Mouse (Mus musculus) embryonic facial prominence, embryonic 12.5 days (tissue): ENCODE measurements around the gene Vmn1r121. TPM values are rescaled to one million over a fixed set of nuclear protein-coding genes. Genes with fewer than 3 reads are reported as not detected.
"Not testable (repeated sequence)": the region's sequence is repeated elsewhere in the genome, so short reads cannot be mapped to it uniquely, and the experiment has no call there.

ENCODE experiments used
- ATAC-seq: fragments of 200-750 bp; cut with Nextera tagmentation; 2 replicates; pipeline ENCODE4 v1.8.0; 2017; ENCODE audit not compliant: insufficient number of reproducible peaks, insufficient read depth, low FRiP score, low TSS enrichment
- H3K27ac ChIP-seq: fragments of 300-500 bp; sonication (generic); 2 replicates; pipeline ENCODE4 v1.5.1; 2016; ENCODE audit warnings: mild to moderate bottlenecking
- H3K27me3 ChIP-seq: fragments of 300-500 bp; sonication (generic); 2 replicates; pipeline ENCODE4 v1.6.1; 2016; ENCODE audit warnings: mild to moderate bottlenecking, moderate library complexity
- H3K36me3 ChIP-seq: fragments of 300-500 bp; sonication (generic); 2 replicates; pipeline ENCODE4 v1.6.1; 2016; ENCODE audit warnings: mild to moderate bottlenecking
- H3K4me1 ChIP-seq: fragments of 300-500 bp; sonication (generic); 2 replicates; pipeline ENCODE4 v1.6.1; 2016
- H3K4me2 ChIP-seq: fragments of 300-500 bp; sonication (generic); replicated peaks from 2 replicates; pipeline ENCODE4 v1.6.1; 2016; ENCODE audit warnings: mild to moderate bottlenecking, moderate library complexity
- H3K4me3 ChIP-seq: fragments of 300-500 bp; sonication (generic); 2 replicates; pipeline ENCODE4 v1.5.1; 2016; ENCODE audit warnings: mild to moderate bottlenecking
- H3K9ac ChIP-seq: fragments of 300-500 bp; sonication (generic); 2 replicates; pipeline ENCODE4 v1.6.1; 2016; ENCODE audit warnings: mild to moderate bottlenecking, moderate library complexity
- H3K9me3 ChIP-seq: fragments of 300-500 bp; sonication (generic); 2 replicates; pipeline ENCODE4 v1.6.1; 2016; ENCODE audit warnings: mild to moderate bottlenecking, moderate library complexity
- WGBS: fragments of 180-500 bp; shearing (Covaris S2); methylation state at CpG from one replicate; pipeline ENCODE4 v1.1.7; 2016; 5-methylcytosine and 5-hydroxymethylcytosine counted together
- polyA plus RNA-seq: library from polyadenylated mRNA; unstranded; fragments of >200 nt; fragmentation: Nextera tagmentation; extraction: Ambion mirVana; gene quantifications from 2 replicates; pipeline ENCODE4 v1.2.1, GENCODE M21; 2016

The Vmn1r121 gene
- polyA plus RNA-seq, result not detected in 2 replicates

DNA sequence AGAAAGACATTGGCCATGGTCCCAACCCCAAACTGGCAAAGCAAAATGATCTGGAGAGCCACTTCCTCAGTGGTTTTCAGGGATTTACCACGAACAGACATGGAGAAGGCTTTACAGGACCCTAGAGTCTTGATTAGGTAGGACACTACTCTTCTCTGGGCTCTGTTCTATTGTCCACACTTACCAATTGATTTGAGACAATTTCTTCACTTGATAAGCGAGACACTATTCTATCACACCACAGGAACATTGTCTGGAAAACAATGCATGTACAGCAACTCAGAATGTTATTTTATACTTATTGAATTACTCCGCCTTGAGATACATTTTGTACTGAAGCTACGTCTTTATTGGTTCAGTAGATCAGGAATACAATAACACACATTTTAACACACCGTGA, at the start of gene Vmn1r121:
Gene Vmn1r121, minus strand, starts transcription at position 101 of the 400 bp plus-strand sequence.
- not testable (repeated sequence) for H3K27me3 ChIP-seq, H3K9me3 ChIP-seq, H3K4me1 ChIP-seq, H3K27ac ChIP-seq, H3K4me3 ChIP-seq, H3K4me2 ChIP-seq, H3K36me3 ChIP-seq, H3K9ac ChIP-seq, ATAC-seq
- 78% methylated on average over 5 of the region's 5 CpGs for WGBS

DNA sequence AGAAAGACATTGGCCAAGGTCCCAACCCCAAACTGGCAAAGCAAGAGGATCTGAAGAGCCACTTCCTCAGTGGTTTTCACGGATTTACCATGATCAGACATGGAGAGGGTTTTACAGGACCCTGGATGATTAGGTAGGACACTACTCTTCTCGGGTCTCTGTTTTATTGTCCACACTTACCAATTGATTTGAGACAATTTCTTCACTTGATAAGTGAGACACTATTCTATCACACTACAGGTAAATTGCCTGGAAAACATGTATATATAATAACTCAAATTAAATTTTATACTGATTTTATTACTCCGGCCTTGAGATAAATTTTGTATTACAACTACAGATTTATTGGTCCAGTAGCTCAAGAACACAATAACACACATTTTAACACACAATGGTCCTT, 35.7 kb upstream of the Vmn1r121 start, which contains the start of gene Vmn1r122:
Gene Vmn1r122, minus strand, starts transcription at position 101 of the 400 bp plus-strand sequence.
- not testable (repeated sequence) for H3K9ac ChIP-seq, H3K4me2 ChIP-seq, H3K4me3 ChIP-seq, H3K9me3 ChIP-seq, H3K4me1 ChIP-seq, H3K36me3 ChIP-seq, H3K27me3 ChIP-seq, ATAC-seq, H3K27ac ChIP-seq
- 64% methylated on average over 3 of the region's 3 CpGs for WGBS

DNA sequence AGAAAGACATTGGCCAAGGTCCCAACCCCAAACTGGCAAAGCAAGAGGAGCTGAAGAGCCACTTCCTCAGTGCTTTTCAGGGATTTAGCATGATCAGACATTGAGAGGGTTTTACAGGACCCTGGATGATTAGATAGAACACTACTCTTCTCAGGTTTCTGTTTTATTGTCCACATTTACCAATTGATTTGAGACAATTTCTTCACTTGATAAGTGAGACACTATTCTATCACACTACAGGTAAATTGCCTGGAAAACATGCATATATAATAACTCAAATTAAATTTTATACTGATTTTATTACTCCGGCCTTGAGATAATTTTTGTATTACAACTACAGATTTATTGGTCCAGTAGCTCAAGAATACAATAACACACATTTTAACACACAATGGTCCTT, 44.6 kb downstream of the Vmn1r121 start, which contains the start of gene Vmn1r120:
Gene Vmn1r120, minus strand, starts transcription at position 101 of the 400 bp plus-strand sequence.
- H3K27ac ChIP-seq, ATAC-seq, H3K4me1 ChIP-seq, H3K4me3 ChIP-seq, H3K9ac ChIP-seq, H3K27me3 ChIP-seq, H3K4me2 ChIP-seq, H3K36me3 ChIP-seq, H3K9me3 ChIP-seq: not testable (repeated sequence)
- 93% methylated on average over 1 of the region's 1 CpGs for WGBS

Other genes with a start within 250 kb of the Vmn1r121 start
- not detected in 2 replicates for gene Vmn1r116, start 226.3 kb downstream of the Vmn1r121 start, polyA plus RNA-seq
- not detected in 2 replicates for gene Vmn1r117, start 214.4 kb downstream of the Vmn1r121 start, polyA plus RNA-seq
- gene Vmn1r118, start 186.2 kb downstream of the Vmn1r121 start, polyA plus RNA-seq, result not detected in 2 replicates
- gene Vmn1r119, start 86.1 kb downstream of the Vmn1r121 start, polyA plus RNA-seq, result not detected in 2 replicates
- not detected in 2 replicates for gene Vmn1r120, start 44.7 kb downstream of the Vmn1r121 start, polyA plus RNA-seq
- not detected in 2 replicates for gene Vmn1r122, start 35.6 kb upstream of the Vmn1r121 start, polyA plus RNA-seq
- gene Vmn1r123, start 63.7 kb upstream of the Vmn1r121 start, polyA plus RNA-seq, result not detected in 2 replicates
- not detected in 2 replicates for gene Gm5157, start 91.9 kb upstream of the Vmn1r121 start, polyA plus RNA-seq
- gene Vmn1r124, start 162.1 kb upstream of the Vmn1r121 start, polyA plus RNA-seq, result not detected in 2 replicates
- gene Vmn1r125, start 173.7 kb upstream of the Vmn1r121 start, polyA plus RNA-seq, result not detected in 2 replicates
- not detected in 2 replicates for gene Vmn1r126, start 203.0 kb upstream of the Vmn1r121 start, polyA plus RNA-seq
- not detected in 2 replicates for gene Vmn1r127, start 221.3 kb upstream of the Vmn1r121 start, polyA plus RNA-seq